Mouse (Mus musculus) midbrain, embryonic 11.5 days (tissue): ENCODE measurements around the gene Myadm. TPM values are rescaled to one million over a fixed set of nuclear protein-coding genes. Genes with fewer than 3 reads are reported as not detected.
A peak's percentile ranks its signal among the peaks of the same experiment; 100 is the strongest.

Source experiments
- ATAC-seq: fragments of 200-750 bp; cut with Nextera tagmentation; 2 replicates; pipeline ENCODE4 v1.8.0; 2017; ENCODE audit warnings: moderate TSS enrichment, moderate library complexity; ENCODE audit not compliant: low FRiP score
- DNase-seq: peaks from one replicate; pipeline ENCODE4 v3.0.0; 2015; ENCODE audit warnings: low spot score; ENCODE audit errors: missing footprints
- H3K27ac ChIP-seq: fragments of 300-500 bp; sonication (generic); 2 replicates; pipeline ENCODE4 v1.5.1; 2014; ENCODE audit warnings: low read depth, low read length
- H3K27me3 ChIP-seq: fragments of 300-500 bp; sonication (generic); 2 replicates; pipeline ENCODE4 v1.6.1; 2014; ENCODE audit warnings: mild to moderate bottlenecking, low read length, moderate library complexity, mixed read lengths; ENCODE audit not compliant: control insufficient read depth, insufficient read depth
- H3K36me3 ChIP-seq: fragments of 300-500 bp; sonication (generic); 2 replicates; pipeline ENCODE4 v1.6.1; 2014; ENCODE audit warnings: mild to moderate bottlenecking, low read length, moderate library complexity, mixed read lengths; ENCODE audit not compliant: control insufficient read depth, insufficient read depth
- H3K4me1 ChIP-seq: fragments of 300-500 bp; sonication (generic); 2 replicates; pipeline ENCODE4 v1.6.1; 2014; ENCODE audit warnings: low read length; ENCODE audit not compliant: control insufficient read depth, insufficient read depth
- H3K4me2 ChIP-seq: fragments of 300-500 bp; sonication (generic); 2 replicates; pipeline ENCODE4 v1.6.1; 2014; ENCODE audit warnings: mild to moderate bottlenecking, moderate library complexity
- H3K4me3 ChIP-seq: fragments of 300-500 bp; sonication (generic); 2 replicates; pipeline ENCODE4 v1.5.1; 2014; ENCODE audit warnings: low read depth, low read length
- H3K9ac ChIP-seq: fragments of 300-500 bp; sonication (generic); 2 replicates; pipeline ENCODE4 v1.6.1; 2014; ENCODE audit warnings: low read length
- H3K9me3 ChIP-seq: fragments of 300-500 bp; sonication (generic); 2 replicates; pipeline ENCODE4 v1.6.1; 2016; ENCODE audit warnings: low read length; ENCODE audit not compliant: control insufficient read depth
- WGBS: fragments of 180-500 bp; shearing (Covaris S2); extraction: QIAGEN DNeasy Blood & Tissue Kit; methylation state at CpG from one replicate; pipeline ENCODE4 v1.1.7; 2014; 5-methylcytosine and 5-hydroxymethylcytosine counted together
- polyA plus RNA-seq: library from polyadenylated mRNA; unstranded; fragments of >200 nt; fragmentation: Nextera tagmentation; extraction: Ambion mirVana; gene quantifications from 2 replicates; pipeline ENCODE4 v1.2.1, GENCODE M21; 2014

The Myadm gene
- polyA plus RNA-seq, 1 experiment from 2014 or later = 38.1 TPM

GRCm38 (mm10) chr7:3306400-3306799 lies 17.5 kb downstream of the Myadm start:
- Histone ChIP-seq H3K9me3 (peaks cover 4% of the 10 kb centered on the region; the same call in 1 of the 2 replicates), H3K4me3 (no peak overlapping the region), H3K27ac (no peak overlapping the region), H3K4me1 (peaks cover 24% of the 10 kb centered on the region), H3K36me3 (no peaks in the 10 kb centered on the region), H3K9ac (no peak overlapping the region), H3K4me2 (no peak overlapping the region), H3K27me3 (peaks cover 24% of the 10 kb centered on the region)
- DNase-seq (peak; percentile 41), ATAC-seq (no peak)
- 83% methylated on average over 3 of the region's 3 CpGs for WGBS

DNA sequence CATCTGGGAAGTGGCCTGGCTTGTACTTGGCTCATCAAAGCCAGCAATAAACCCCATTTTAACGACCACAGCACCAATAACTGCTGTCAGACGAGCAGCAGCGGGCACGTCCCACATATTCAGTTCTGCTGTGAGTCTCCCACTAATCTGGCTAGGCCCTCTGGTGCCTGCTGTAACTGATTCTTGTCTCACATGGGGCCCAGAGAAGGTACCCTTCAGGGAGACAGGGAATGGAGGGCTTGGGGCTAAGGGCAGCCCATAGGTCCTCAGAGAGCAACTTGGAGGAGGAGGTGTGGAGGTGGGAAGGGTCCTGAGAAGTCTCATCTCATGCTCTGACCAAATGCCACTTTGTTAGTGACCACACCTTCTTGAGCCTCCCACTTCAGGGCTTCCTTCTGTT lies 19.8 kb downstream of the Myadm start:
- Histone ChIP-seq H3K27me3 (peaks cover 9% of the 10 kb centered on the region), H3K9me3 (peaks cover 4% of the 10 kb centered on the region; the same call in 1 of the 2 replicates), H3K27ac (no peak overlapping the region), H3K9ac (no peak overlapping the region), H3K4me2 (no peak overlapping the region), H3K4me1 (peaks cover 11% of the 10 kb centered on the region), H3K36me3 (no peaks in the 10 kb centered on the region), H3K4me3 (no peak overlapping the region)
- ATAC-seq (no peak), DNase-seq (peak; percentile 73)
- 73% methylated on average over 4 of the region's 4 CpGs for WGBS

DNA sequence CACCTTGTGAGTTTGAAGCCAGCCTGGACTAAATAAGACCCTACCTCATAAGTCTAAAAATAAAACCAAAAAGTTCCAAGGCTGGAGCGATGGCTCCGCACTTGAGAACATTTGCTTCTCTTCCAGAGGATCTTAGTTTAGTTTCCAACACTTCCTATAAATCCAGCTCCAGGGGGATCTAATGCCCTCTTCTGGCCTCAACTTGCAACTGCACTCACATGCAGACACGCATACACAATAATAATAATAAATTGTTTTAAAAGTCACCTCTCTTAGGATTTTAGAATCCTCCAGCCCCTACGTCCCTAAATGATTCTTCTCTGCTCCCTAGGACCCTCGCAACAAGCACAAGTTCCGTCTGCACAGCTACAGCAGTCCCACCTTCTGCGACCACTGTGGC lies 21.4 kb downstream of the Myadm start:
- H3K4me3 ChIP-seq = no peak overlapping the region
- H3K9me3 ChIP-seq = peaks cover 4% of the 10 kb centered on the region; the same call in 1 of the 2 replicates
- DNase-seq (peak; percentile 23), ATAC-seq (no peak)
- H3K4me2 ChIP-seq = no peak overlapping the region
- H3K27ac ChIP-seq = no peak overlapping the region
- no peaks in the 10 kb centered on the region for H3K27me3 ChIP-seq
- H3K36me3 ChIP-seq = no peaks in the 10 kb centered on the region
- no peak overlapping the region for H3K9ac ChIP-seq
- no peaks in the 10 kb centered on the region for H3K4me1 ChIP-seq
- 95% methylated on average over 7 of the region's 7 CpGs for WGBS

DNA sequence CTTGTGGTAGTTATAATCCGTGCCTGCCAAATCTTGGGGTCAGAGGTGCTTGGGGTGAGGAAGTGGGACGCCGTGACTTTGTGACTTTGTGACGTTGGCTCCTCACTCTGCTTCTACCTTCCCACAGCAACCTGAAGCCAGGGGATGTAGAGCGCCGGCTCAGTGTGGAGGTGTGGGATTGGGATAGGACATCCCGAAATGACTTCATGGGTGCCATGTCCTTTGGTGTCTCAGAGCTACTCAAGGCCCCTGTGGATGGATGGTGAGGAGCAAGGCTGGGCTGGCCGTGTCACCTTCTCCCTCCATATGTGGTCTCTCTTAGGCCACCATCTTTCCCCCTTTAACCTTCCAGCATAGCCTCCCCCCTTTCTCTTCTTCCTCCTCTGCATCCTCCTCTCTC lies 24.7 kb downstream of the Myadm start:
- DNase-seq (peak; percentile 33), ATAC-seq (peak; percentile 40; the same call in 1 of the 2 replicates)
- Histone ChIP-seq H3K36me3 (no peaks in the 10 kb centered on the region), H3K9ac (no peak overlapping the region), H3K9me3 (peaks cover 4% of the 10 kb centered on the region; the same call in 1 of the 2 replicates), H3K4me3 (no peak overlapping the region), H3K4me1 (peaks cover 5% of the 10 kb centered on the region; the same call in 1 of the 2 replicates), H3K27ac (no peak overlapping the region), H3K4me2 (no peak overlapping the region), H3K27me3 (no peaks in the 10 kb centered on the region)
- WGBS = 92% methylated on average over 8 of the region's 8 CpGs

DNA sequence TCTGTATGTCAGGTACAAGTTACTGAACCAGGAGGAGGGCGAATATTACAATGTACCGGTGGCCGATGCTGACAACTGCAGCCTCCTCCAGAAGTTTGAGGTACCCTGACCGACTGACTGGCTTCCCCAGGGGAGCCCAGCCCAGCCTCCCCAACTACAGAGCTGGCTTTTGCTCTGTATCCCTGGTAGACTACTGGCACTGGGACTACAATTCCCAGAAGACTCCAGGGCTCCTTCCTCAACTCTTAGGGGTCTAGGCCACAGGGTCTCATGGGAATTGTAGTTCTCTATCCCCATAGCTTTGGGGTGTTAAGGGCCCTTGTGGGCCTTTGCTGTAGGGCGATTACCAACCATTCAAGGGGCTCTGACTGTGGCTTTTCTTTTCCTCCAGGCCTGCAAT lies 25.2 kb downstream of the Myadm start:
- Histone ChIP-seq H3K9ac (no peak overlapping the region), H3K4me2 (no peak overlapping the region), H3K4me1 (peaks cover 5% of the 10 kb centered on the region; the same call in 1 of the 2 replicates), H3K36me3 (no peaks in the 10 kb centered on the region), H3K4me3 (no peak overlapping the region), H3K27me3 (no peaks in the 10 kb centered on the region), H3K9me3 (peaks cover 4% of the 10 kb centered on the region; the same call in 1 of the 2 replicates), H3K27ac (no peak overlapping the region)
- ATAC-seq = peak; percentile 75
- WGBS = 76% methylated on average over 5 of the region's 5 CpGs
- DNase-seq = peak; percentile 59

GRCm38 (mm10) chr7:3317704-3318103 lies 28.8 kb downstream of the Myadm start:
- peaks cover 5% of the 10 kb centered on the region; the same call in 1 of the 2 replicates for H3K4me1 ChIP-seq
- ATAC-seq (no peak), DNase-seq (peak; percentile 80)
- H3K27ac ChIP-seq = no peak overlapping the region
- H3K9ac ChIP-seq = no peak overlapping the region
- H3K36me3 ChIP-seq = no peaks in the 10 kb centered on the region
- H3K9me3 ChIP-seq = no peaks in the 10 kb centered on the region
- 48% methylated on average over 4 of the region's 4 CpGs for WGBS
- H3K4me2 ChIP-seq = no peak overlapping the region
- H3K4me3 ChIP-seq = no peak overlapping the region
- H3K27me3 ChIP-seq = no peaks in the 10 kb centered on the region

DNA sequence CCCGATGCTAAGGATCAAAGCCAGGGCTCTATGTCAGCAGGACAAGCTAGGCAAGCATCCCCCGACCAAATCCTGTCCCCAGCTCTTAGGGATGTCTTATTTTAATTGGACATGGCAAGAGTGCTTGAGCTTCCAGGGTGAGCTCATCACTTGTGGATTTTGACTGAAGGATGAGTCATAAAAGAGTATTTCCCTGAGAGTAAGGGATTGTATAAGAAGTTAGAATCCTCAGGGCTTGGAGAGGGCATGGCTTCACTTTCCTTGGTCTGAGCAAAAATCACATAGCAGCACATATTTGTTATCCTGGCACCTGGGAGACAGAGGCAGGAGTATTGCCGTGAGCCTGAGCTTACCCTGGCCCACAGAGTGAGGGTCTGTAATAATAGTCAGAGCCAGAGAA lies 32.0 kb downstream of the Myadm start:
- Histone ChIP-seq H3K9me3 (no peaks in the 10 kb centered on the region), H3K9ac (no peak overlapping the region), H3K27ac (no peak overlapping the region), H3K36me3 (no peaks in the 10 kb centered on the region), H3K4me1 (peaks cover 5% of the 10 kb centered on the region; the same call in 1 of the 2 replicates), H3K4me2 (no peak overlapping the region), H3K27me3 (no peaks in the 10 kb centered on the region), H3K4me3 (no peak overlapping the region)
- DNase-seq (peak; percentile 8), ATAC-seq (no peak)
- 77% methylated on average over 3 of the region's 3 CpGs for WGBS

DNA sequence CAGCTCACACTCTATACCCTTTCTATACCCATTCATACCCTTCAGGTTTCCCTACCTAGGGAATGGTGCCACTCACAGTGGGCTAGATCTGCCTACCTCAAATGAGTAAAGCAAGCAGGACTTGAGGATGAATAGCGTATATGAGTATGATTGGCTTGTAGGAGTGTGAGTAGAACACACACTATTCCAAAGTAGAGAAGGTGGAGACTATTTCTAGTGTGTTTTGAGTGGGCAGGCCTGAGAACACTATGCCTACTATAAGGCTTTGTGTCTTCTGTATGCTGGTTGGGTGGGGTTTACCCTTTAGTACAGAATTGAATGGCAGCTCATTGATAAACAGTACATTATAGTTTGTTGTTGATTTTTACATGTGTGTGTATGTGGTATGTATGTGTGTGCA lies 34.9 kb downstream of the Myadm start:
- WGBS = 92% methylated on average over 1 of the region's 1 CpGs
- H3K9me3 ChIP-seq = no peaks in the 10 kb centered on the region
- H3K36me3 ChIP-seq = no peaks in the 10 kb centered on the region
- DNase-seq = peak; percentile 23
- H3K9ac ChIP-seq = no peak overlapping the region
- ATAC-seq = no peak
- no peak overlapping the region for H3K4me2 ChIP-seq
- H3K27ac ChIP-seq = no peak overlapping the region
- no peak overlapping the region for H3K4me3 ChIP-seq
- H3K4me1 ChIP-seq = no peaks in the 10 kb centered on the region
- H3K27me3 ChIP-seq = no peaks in the 10 kb centered on the region

DNA sequence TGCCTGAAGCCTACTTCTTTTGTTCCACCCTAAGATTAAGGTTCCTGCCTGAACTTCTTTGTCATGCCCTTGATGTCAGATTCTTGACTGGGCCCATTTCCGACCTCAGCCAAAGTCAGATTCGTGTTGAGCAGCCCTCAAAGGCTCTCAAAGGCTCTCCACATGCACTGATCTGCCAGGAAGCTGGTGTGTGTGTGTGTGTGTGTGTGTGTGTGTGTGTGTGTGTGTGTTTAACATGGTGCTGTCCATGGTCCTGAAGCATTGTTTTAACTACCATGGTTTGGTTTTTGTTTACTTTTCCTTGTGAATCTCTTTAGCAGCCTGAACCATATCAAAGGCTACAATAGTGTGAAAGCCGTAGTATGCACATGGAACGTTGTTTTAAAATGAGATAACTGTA lies 39.1 kb downstream of the Myadm start:
- DNase-seq (peak; percentile 69), ATAC-seq (no peak)
- Histone ChIP-seq H3K4me2 (no peak overlapping the region), H3K27me3 (0 out of 2 replicates have a peak, but pooled peaks cover 5% of the 10 kb centered on the region), H3K36me3 (no peaks in the 10 kb centered on the region), H3K9ac (no peak overlapping the region), H3K27ac (no peak overlapping the region), H3K4me3 (no peak overlapping the region), H3K4me1 (peaks cover 3% of the 10 kb centered on the region; the same call in 1 of the 2 replicates), H3K9me3 (no peaks in the 10 kb centered on the region)
- 67% methylated on average over 4 of the region's 4 CpGs for WGBS
